ENCODE assay signal across 31 mouse cellular contexts in the genomic region with DNA sequence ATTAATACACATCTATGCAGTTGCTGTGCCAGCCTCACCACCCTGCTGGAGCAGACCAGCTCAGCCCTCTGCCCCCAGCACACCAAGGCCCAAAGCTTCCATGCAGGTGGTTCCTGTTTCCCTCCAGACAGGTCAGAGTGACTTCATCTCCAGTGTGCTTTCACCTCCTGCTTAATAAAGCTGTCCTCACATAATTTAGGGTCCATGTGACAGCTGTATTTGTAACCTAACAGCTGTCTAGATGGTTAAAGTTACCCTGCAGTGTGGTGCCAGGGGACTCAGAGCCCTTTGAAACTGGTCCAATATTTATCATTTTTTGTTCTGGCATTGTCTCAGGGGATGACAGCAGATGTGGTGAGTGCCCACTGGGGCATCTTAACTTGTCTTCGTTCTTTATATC.
DNase-seq lines count a peak whose midpoint lies in the region; ATAC-seq and TF ChIP-seq lines count a peak whose summit lies in the region.
"Had no signal": no experiment of that assay in that cellular context is flagged by ENCODE, and none has a peak within 500 bp of the region (broad histone marks: within the 10 kb centered on the region; RNA-seq: fewer than 3 reads in every experiment).

No protein-coding gene starts in this region.

- H3K27ac ChIP-seq in kidney, postnatal 0 days = no peak overlapping the region
- no peak overlapping the region for H3K27ac ChIP-seq in neural tube, embryonic 11.5 days (ENCODE audit: low read depth, low read length)
- no peak overlapping the region for H3K27ac ChIP-seq in neural tube, embryonic 15.5 days (replicated peaks)
- H3K27ac ChIP-seq: forebrain, embryonic 13.5 days; hindbrain, embryonic 12.5 days; hindbrain, postnatal 0 days; intestine, embryonic 15.5 days; limb, embryonic 10.5 days; limb, embryonic 15.5 days; liver, embryonic 14.5 days had no signal

- H3K4me1 ChIP-seq in kidney, postnatal 0 days (replicated peaks; ENCODE audit: insufficient read depth, low read length) = no peaks in the 10 kb centered on the region
- no peaks in the 10 kb centered on the region for H3K4me1 ChIP-seq in neural tube, embryonic 11.5 days (ENCODE audit: control insufficient read depth, insufficient read depth, low read length)
- peaks cover 3% of the 10 kb centered on the region; the same call in 1 of the 2 replicates for H3K4me1 ChIP-seq in neural tube, embryonic 15.5 days
- H3K4me1 ChIP-seq: forebrain, embryonic 13.5 days; hindbrain, embryonic 12.5 days; intestine, embryonic 15.5 days; limb, embryonic 10.5 days; limb, embryonic 15.5 days had no signal

- H3K9me3 ChIP-seq in kidney, postnatal 0 days (replicated peaks; ENCODE audit: low read length) = no peaks in the 10 kb centered on the region
- H3K9me3 ChIP-seq in neural tube, embryonic 11.5 days (ENCODE audit: control insufficient read depth, low read length) = no peaks in the 10 kb centered on the region
- H3K9me3 ChIP-seq in neural tube, embryonic 15.5 days (replicated peaks) = no peaks in the 10 kb centered on the region
- H3K9me3 ChIP-seq: forebrain, embryonic 13.5 days; G1E; hindbrain, embryonic 12.5 days; intestine, embryonic 15.5 days; limb, embryonic 10.5 days; limb, embryonic 15.5 days had no signal

- no peak overlapping the region for H3K4me3 ChIP-seq in kidney, postnatal 0 days (replicated peaks; ENCODE audit: low read depth, low read length)
- no peak overlapping the region for H3K4me3 ChIP-seq in neural tube, embryonic 11.5 days (ENCODE audit: low read depth, low read length)
- no peak overlapping the region for H3K4me3 ChIP-seq in neural tube, embryonic 15.5 days (replicated peaks)
- H3K4me3 ChIP-seq: forebrain, embryonic 13.5 days; hindbrain, embryonic 12.5 days; intestine, embryonic 15.5 days; limb, embryonic 10.5 days; limb, embryonic 15.5 days had no signal

- ATAC-seq in kidney, postnatal 0 days (replicated peaks; ENCODE audit: low FRiP score, low read depth) = no peak; the same call in 1 of the 2 replicates
- ATAC-seq in neural tube, embryonic 11.5 days (ENCODE audit: insufficient read depth, low FRiP score, low TSS enrichment) = 0 out of 2 replicates have a peak, but pooled peaks have one; percentile 9
- no peak for ATAC-seq in neural tube, embryonic 15.5 days (ENCODE audit: low FRiP score)
- ATAC-seq: hindbrain, postnatal 0 days; intestine, embryonic 15.5 days had no signal

- H3K4me2 ChIP-seq in kidney, postnatal 0 days (ENCODE audit: low read length) = no peak overlapping the region
- no peak overlapping the region for H3K4me2 ChIP-seq in neural tube, embryonic 11.5 days (ENCODE audit: low read depth)
- H3K4me2 ChIP-seq in neural tube, embryonic 15.5 days = no peak overlapping the region
- H3K4me2 ChIP-seq: forebrain, embryonic 13.5 days; heart, embryonic 11.5 days; hindbrain, embryonic 12.5 days; intestine, embryonic 15.5 days; limb, embryonic 15.5 days; lung, embryonic 14.5 days; midbrain, embryonic 11.5 days had no signal

- TF ChIP-seq CTCF in kidney, postnatal 0 days (IDR thresholded peaks at IDR 0.05; ENCODE audit: low read depth) = no peak

- no peaks in the 10 kb centered on the region for H3K36me3 ChIP-seq in kidney, postnatal 0 days (ENCODE audit: insufficient read depth, low read length)
- H3K36me3 ChIP-seq in neural tube, embryonic 11.5 days (ENCODE audit: control insufficient read depth, insufficient read depth, low read length) = no peaks in the 10 kb centered on the region
- H3K36me3 ChIP-seq in neural tube, embryonic 15.5 days = no peaks in the 10 kb centered on the region
- H3K36me3 ChIP-seq: G1E; hindbrain, embryonic 12.5 days; intestine, embryonic 15.5 days; limb, embryonic 10.5 days; limb, embryonic 15.5 days had no signal

- no peaks in the 10 kb centered on the region for H3K27me3 ChIP-seq in kidney, postnatal 0 days (ENCODE audit: insufficient read depth, low read length)
- no peaks in the 10 kb centered on the region for H3K27me3 ChIP-seq in neural tube, embryonic 11.5 days (ENCODE audit: control insufficient read depth, insufficient read depth, low read length)
- no peaks in the 10 kb centered on the region for H3K27me3 ChIP-seq in neural tube, embryonic 15.5 days (replicated peaks)
- H3K27me3 ChIP-seq: forebrain, embryonic 13.5 days; hindbrain, embryonic 12.5 days; intestine, embryonic 15.5 days; limb, embryonic 15.5 days had no signal

- WGBS in kidney, postnatal 0 days = 17% methylated on average over 1 of the region's 1 CpGs
- WGBS in neural tube, embryonic 11.5 days = 62% methylated on average over 1 of the region's 1 CpGs
- 47% methylated on average over 1 of the region's 1 CpGs for WGBS in neural tube, embryonic 15.5 days

- DNase-seq in embryo, embryonic 11.5 days (ENCODE audit: low read depth, low spot score) = peak; percentile 2
- no peak for DNase-seq in embryo, embryonic 9.5 days (ENCODE audit: extremely low spot score)
- peak; percentile 26 for DNase-seq in kidney, postnatal 0 days (ENCODE audit: low spot score)
- no peak for DNase-seq in kidney, postnatal 14 days
- no peak for DNase-seq in neural tube, embryonic 11.5 days (ENCODE audit: low spot score)
- DNase-seq in B cell, adult 2 months = no peak
- DNase-seq: adrenal gland, postnatal 10 days; cerebellum, adult 11-12 months; cerebellum, adult 9-11 months; embryo, embryonic 11 days; gastrocnemius, postnatal 36 days; heart, adult 18-20 months; heart, postnatal 36 days; kidney, adult 8-10 months; layer of hippocampus, adult 9-11 months; lung, embryonic 14.5 days; lung, postnatal 14 days; right cerebral cortex, adult 18-20 months; spleen, adult 18-20 months; thymus, postnatal 14 days had no signal

- H3K9ac ChIP-seq in kidney, postnatal 0 days (ENCODE audit: low read depth, low read length) = no peak overlapping the region
- H3K9ac ChIP-seq in neural tube, embryonic 11.5 days (ENCODE audit: low read length) = no peak overlapping the region
- no peak overlapping the region for H3K9ac ChIP-seq in neural tube, embryonic 15.5 days (replicated peaks)
- H3K9ac ChIP-seq: forebrain, embryonic 13.5 days; hindbrain, embryonic 12.5 days; intestine, embryonic 15.5 days; limb, embryonic 15.5 days; liver, embryonic 14.5 days; lung, embryonic 14.5 days had no signal

Comparison
In these comparisons a context has a peak if more than half of its experiments do, and no peak if none do; other contexts are left out.
1. DNase-seq: peak in embryo, embryonic 11.5 days (single experiment) and kidney, postnatal 0 days (single experiment); none in embryo, embryonic 9.5 days (single experiment), kidney, postnatal 14 days (single experiment), neural tube, embryonic 11.5 days (single experiment) and B cell, adult 2 months (0 of 2).